Mouse (Mus musculus) lung, embryonic 14.5 days (tissue): Measurements from ENCODE around the gene Lzts2. TPM values are rescaled to one million over a fixed set of nuclear protein-coding genes. Genes with fewer than 3 reads are reported as not detected.

Source experiments
- ATAC-seq: fragments of 200-750 bp; cut with Nextera tagmentation; 2 replicates; pipeline ENCODE4 v1.8.0; 2017; ENCODE audit warnings: mild to moderate bottlenecking, moderate TSS enrichment, moderate library complexity; ENCODE audit not compliant: insufficient read depth
- DNase-seq: peaks from one replicate; pipeline ENCODE4 v3.0.0-alpha.2; 2015
- H3K27ac ChIP-seq: fragments of 300-500 bp; sonication (generic); 2 replicates; pipeline ENCODE4 v1.5.1; 2014; ENCODE audit warnings: low read depth, mild to moderate bottlenecking, moderate library complexity
- H3K27me3 ChIP-seq: fragments of 300-500 bp; sonication (generic); 2 replicates; pipeline ENCODE4 v1.6.1; 2014; ENCODE audit warnings: low read length, control low read depth; ENCODE audit not compliant: insufficient read depth
- H3K36me3 ChIP-seq: fragments of 300-500 bp; sonication (generic); 2 replicates; pipeline ENCODE4 v1.6.1; 2014; ENCODE audit warnings: control low read depth; ENCODE audit not compliant: insufficient read depth
- H3K4me1 ChIP-seq: fragments of 300-500 bp; sonication (generic); 2 replicates; pipeline ENCODE4 v1.6.1; 2014; ENCODE audit warnings: antibody characterized with exemption, control low read depth; ENCODE audit not compliant: insufficient read depth
- H3K4me2 ChIP-seq: fragments of 300-500 bp; sonication (generic); 2 replicates; pipeline ENCODE4 v1.6.1; 2014; ENCODE audit warnings: mild to moderate bottlenecking
- H3K4me3 ChIP-seq: fragments of 300-500 bp; sonication (generic); 2 replicates; pipeline ENCODE4 v1.5.1; 2014; ENCODE audit warnings: low read depth, low read length
- H3K9ac ChIP-seq: fragments of 300-500 bp; sonication (generic); 2 replicates; pipeline ENCODE4 v1.6.1; 2014
- H3K9me3 ChIP-seq: fragments of 300-500 bp; sonication (generic); 2 replicates; pipeline ENCODE4 v1.6.1; 2016; ENCODE audit warnings: low read depth, low read length, control low read depth
- CTCF ChIP-seq: IDR thresholded peaks from 2 replicates; pipeline ENCODE4 v1.5.1; 2016; ENCODE audit warnings: antibody characterized with exemption, low read depth
- WGBS: fragments of 180-500 bp; shearing (Covaris S2); extraction: QIAGEN DNeasy Blood & Tissue Kit; methylation state at CpG from one replicate; pipeline ENCODE4 v1.1.7; 2014; 5-methylcytosine and 5-hydroxymethylcytosine counted together
- polyA plus RNA-seq: library from polyadenylated mRNA; unstranded; fragments of >200 nt; fragmentation: Nextera tagmentation; extraction: Ambion mirVana; gene quantifications from 2 replicates; pipeline ENCODE4 v1.2.1, GENCODE M21; 2014

Lzts2 gene
- polyA plus RNA-seq, 1 experiment from 2014 or later = 75.4 TPM

DNA sequence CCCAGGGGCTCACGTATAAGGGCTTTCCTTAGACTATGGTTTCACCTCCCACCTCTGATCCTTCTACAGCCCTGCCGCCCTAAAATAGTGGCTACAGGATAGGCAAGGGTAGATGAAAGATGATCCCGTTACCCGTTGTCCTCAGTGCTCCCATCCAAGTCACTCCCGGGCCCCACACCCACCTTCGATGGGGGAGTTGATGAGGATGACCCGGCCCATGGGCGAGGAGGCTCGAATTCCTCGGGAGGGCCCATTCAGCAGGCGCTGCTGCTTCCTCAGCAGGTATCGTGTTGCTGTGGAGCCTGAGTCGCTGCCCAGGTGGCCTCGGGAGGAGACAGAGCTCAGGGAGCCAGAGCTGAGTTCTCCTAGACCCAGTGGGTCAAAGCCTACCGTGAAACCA, 31.0 kb downstream of the Lzts2 start:
- Histone ChIP-seq H3K4me3 (no peak overlapping the region), H3K27ac (no peak overlapping the region), H3K4me1 (0 out of 2 replicates have a peak, but pooled peaks cover 7% of the 10 kb centered on the region), H3K4me2 (no peak overlapping the region), H3K9ac (no peak overlapping the region), H3K36me3 (0 out of 2 replicates have a peak, but pooled peaks cover 2% of the 10 kb centered on the region), H3K27me3 (peaks cover 38% of the 10 kb centered on the region), H3K9me3 (no peaks in the 10 kb centered on the region)
- DNase-seq (no peak), ATAC-seq (no peak)
- WGBS = 31% methylated on average over 15 of the region's 15 CpGs
- no peak for TF ChIP-seq CTCF

DNA sequence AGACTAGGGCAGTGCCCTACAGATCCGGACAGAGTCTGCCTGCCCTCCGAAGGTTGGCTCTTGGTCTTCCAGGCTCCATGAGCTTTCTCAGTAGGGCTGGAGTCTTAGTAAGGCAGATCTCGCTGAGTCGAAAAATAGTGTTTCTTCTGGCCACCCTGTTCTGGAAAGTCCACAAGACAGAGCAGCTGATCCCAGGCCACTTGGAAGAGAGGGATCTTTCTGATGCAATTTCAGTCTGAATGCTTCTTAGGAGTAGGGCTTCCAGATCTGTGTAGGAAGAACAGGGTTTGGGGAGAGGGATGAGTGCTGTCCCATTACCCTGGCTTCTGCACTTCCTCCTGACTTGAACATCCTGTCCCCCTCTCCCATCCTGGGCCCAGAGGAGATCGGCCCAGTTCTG, 31.4 kb downstream of the Lzts2 start, which contains the start of gene Pdzd7:
Pdzd7 (minus strand) TSS at position 67 of the 400 bp plus-strand sequence.
- TF ChIP-seq CTCF = no peak

DNA sequence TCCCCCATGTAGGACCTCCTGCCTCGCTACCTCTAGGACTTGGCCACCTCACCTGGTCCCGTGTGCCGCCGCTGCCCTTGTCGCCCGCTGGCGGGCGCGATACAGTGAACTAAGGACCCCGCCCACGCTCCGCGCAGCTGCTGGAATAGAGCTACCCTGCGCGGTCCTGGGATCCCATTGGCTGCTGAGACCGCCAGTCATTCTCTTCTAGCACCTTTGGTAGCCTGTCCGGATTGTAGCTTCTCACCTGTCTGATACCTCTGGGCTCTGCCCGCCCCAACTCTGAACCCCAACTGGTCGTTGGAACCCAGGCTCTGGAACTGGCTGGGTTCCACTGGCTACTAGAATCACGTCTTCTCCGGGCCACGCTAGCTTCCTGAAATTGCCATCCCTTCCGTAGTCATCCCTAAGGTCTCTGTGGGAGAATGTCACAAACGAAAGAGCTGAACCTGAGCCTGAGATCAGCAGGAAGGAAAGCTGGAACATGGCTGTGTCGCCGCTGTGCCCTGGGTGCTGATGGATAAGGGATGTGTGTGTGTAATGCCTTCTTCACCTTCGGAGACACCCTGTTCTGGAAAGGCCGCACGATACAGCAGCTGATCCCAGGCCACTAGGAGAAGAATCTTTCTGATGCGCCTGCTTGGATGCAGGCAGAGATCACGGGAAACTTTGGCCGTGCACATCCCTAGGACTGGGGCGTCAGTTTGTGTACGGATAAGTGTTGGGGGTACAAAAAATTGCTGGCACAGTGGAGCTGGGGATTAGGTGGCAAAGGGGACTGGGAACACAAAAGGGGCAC, 32.5 kb downstream of the Lzts2 start:
- Histone ChIP-seq H3K4me2 (peak overlapping the region; percentile 91), H3K9me3 (no peaks in the 10 kb centered on the region), H3K4me3 (peak overlapping the region; percentile 41), H3K36me3 (0 out of 2 replicates have a peak, but pooled peaks cover 9% of the 10 kb centered on the region), H3K4me1 (0 out of 2 replicates have a peak, but pooled peaks cover 7% of the 10 kb centered on the region), H3K9ac (peak overlapping the region; percentile 58), H3K27ac (peak overlapping the region; percentile 92), H3K27me3 (peaks cover 28% of the 10 kb centered on the region)
- DNase-seq (peak; percentile 88), ATAC-seq (peak; percentile 58)
- TF ChIP-seq CTCF = no peak
- under 1% methylated on average over 34 of the region's 34 CpGs for WGBS

More for the DNA sequence above, 31.4 kb downstream of the Lzts2 start, which contains the start of gene Pdzd7:
- Histone ChIP-seq H3K9me3 (no peaks in the 10 kb centered on the region), H3K27ac (no peak within 1 kb of the TSS), H3K4me3 (peak within 1 kb of the TSS; percentile 41), H3K4me2 (peak within 1 kb of the TSS; percentile 91), H3K27me3 (peaks cover 34% of the 10 kb centered on the region), H3K4me1 (0 out of 2 replicates have a peak, but pooled peaks cover 7% of the 10 kb centered on the region), H3K36me3 (0 out of 2 replicates have a peak, but pooled peaks cover 5% of the 10 kb centered on the region), H3K9ac (peak within 1 kb of the TSS; percentile 58)
- ATAC-seq (no peak), DNase-seq (no peak)
- WGBS = 79% methylated on average over 5 of the region's 5 CpGs

DNA sequence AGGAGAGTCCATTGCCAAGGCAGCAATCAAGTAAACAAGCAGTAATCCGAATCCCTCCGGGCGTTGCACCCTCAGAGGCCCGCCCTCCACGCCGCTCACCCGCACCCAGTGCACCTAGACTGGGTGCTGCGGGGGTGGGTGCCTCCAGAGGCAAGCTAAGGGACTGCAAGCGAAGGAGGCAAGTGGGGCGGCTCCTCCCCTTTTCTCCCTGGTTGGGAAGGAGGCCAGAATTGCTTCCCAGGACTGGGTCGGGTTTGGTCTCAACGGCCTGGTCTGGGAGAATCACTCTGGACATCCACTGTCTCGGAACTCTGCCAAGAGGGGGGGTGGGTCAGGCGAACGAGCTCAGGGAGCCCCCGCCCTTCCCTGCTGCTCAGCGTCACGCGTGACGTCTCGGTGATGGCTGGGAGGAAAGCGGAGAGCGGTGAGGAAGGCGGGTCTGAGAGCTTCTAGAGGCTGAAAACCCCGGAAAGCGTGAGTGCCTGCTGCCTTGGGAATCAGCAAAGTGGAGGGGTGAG, 33.3 kb downstream of the Lzts2 start, which contains the start of gene Sfxn3:
Sfxn3 (plus strand) TSS at position 87 of the 518 bp plus-strand sequence.
- Histone ChIP-seq H3K4me3 (peak within 1 kb of the TSS; percentile 41), H3K27ac (peak within 1 kb of the TSS; percentile 92), H3K9ac (peak within 1 kb of the TSS; percentile 58), H3K36me3 (peaks cover 16% of the 10 kb centered on the region; the same call in 1 of the 2 replicates), H3K4me1 (0 out of 2 replicates have a peak, but pooled peaks cover 7% of the 10 kb centered on the region), H3K27me3 (peaks cover 28% of the 10 kb centered on the region), H3K9me3 (no peaks in the 10 kb centered on the region), H3K4me2 (peak within 1 kb of the TSS; percentile 91)
- peak; percentile 83 for TF ChIP-seq CTCF
- DNase-seq (peak; percentile 93), ATAC-seq (peak; percentile 85)
- WGBS = under 1% methylated on average over 26 of the region's 26 CpGs

GRCm38 (mm10) chr19:45047935-45048643, 33.9 kb downstream of the Lzts2 start:
- H3K27me3 ChIP-seq = peaks cover 28% of the 10 kb centered on the region
- peak overlapping the region; percentile 92 for H3K27ac ChIP-seq
- H3K4me1 ChIP-seq = 0 out of 2 replicates have a peak, but pooled peaks cover 7% of the 10 kb centered on the region
- peaks cover 22% of the 10 kb centered on the region; the same call in 1 of the 2 replicates for H3K36me3 ChIP-seq
- ATAC-seq (peak; percentile 75), DNase-seq (peak; percentile 66)
- H3K4me2 ChIP-seq = peak overlapping the region; percentile 91
- TF ChIP-seq CTCF = no peak
- H3K4me3 ChIP-seq = peak overlapping the region; percentile 41
- H3K9me3 ChIP-seq = no peaks in the 10 kb centered on the region
- 19% methylated on average over 11 of the region's 11 CpGs for WGBS
- peak overlapping the region; percentile 58 for H3K9ac ChIP-seq

DNA sequence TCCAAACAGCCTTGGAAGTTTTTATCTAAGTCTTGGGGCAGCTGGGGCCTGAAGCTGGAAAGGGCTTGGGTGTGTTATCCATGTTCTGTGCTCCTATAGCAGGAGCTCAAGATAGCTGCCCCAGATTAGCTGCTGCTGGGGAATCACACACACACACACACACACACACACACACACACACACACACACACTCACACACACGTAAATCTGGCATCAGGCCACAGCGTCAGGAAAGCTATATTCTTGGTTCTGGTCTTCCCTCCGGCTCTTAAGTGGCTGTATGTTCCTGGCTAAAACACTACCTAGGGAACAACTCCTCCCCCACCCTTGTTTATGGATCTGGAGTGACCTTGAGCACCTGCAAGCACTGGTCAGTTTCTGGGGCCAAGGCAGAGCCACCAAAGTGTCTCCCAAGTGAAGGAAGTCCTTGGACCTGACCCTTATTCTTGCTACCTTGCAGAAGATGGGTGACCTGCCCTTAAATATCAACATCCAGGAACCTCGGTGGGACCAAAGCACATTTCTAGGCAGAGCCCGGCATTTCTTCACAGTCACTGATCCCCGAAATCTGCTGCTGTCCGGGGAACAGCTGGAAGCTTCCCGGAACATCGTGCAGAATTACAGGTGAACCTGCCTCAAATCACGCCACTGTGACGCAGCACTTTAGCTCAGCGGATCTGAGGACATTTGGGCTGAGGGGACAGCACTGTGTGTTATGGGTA, 34.6 kb downstream of the Lzts2 start:
- WGBS = 77% methylated on average over 12 of the region's 12 CpGs

More for the DNA sequence above, 34.6 kb downstream of the Lzts2 start:
- no peak for DNase-seq
- Histone ChIP-seq H3K27me3 (peaks cover 24% of the 10 kb centered on the region), H3K4me2 (peak overlapping the region; percentile 91), H3K4me3 (peak overlapping the region; percentile 41), H3K4me1 (0 out of 2 replicates have a peak, but pooled peaks cover 7% of the 10 kb centered on the region), H3K9ac (peak overlapping the region; percentile 58), H3K36me3 (peaks cover 24% of the 10 kb centered on the region; the same call in 1 of the 2 replicates), H3K9me3 (no peaks in the 10 kb centered on the region), H3K27ac (peak overlapping the region; percentile 92)
- TF ChIP-seq CTCF = no peak
- no peak for ATAC-seq
